Mouse (Mus musculus): ENCODE data around the gene Gm17027. TPM values are rescaled to one million over a fixed set of nuclear protein-coding genes. Genes with fewer than 3 reads are reported as not detected.
"Not testable (repeated sequence)": the region's sequence is repeated elsewhere in the genome, so short reads cannot be mapped to it uniquely, and the experiment has no call there.

The Gm17027 gene
- not detected for total RNA-seq (2021)
- long read RNA-seq, experiment 1 = 0 reads
- long read RNA-seq, experiment 2 = 0 reads

GRCm38 (mm10) chr14:42162522-42162921 is at the start of gene Gm17027:
Gene Gm17027, minus strand, starts transcription at chr14:42162622.
- DNase-seq; intact Hi-C loops (cut with DNase I): not testable (repeated sequence)

- DNase-seq; intact Hi-C loops (cut with DNase I): not testable (repeated sequence)
Measured at GRCm38 (mm10) chr14:42190691-42191090, 28.3 kb upstream of the Gm17027 start, which contains the start of gene Gm3573. Gene Gm3573, minus strand, starts transcription at chr14:42190791.

- peak; percentile 3 to 13 for DNase-seq
- intact Hi-C loops (cut with DNase I) = not testable (repeated sequence)
Measured at GRCm38 (mm10) chr14:42183936-42184335, 21.5 kb upstream of the Gm17027 start.

GRCm38 (mm10) chr14:42134571-42134970 is 27.9 kb downstream of the Gm17027 start:
- peak in 1 of 2 experiments; percentile 10 for DNase-seq
- intact Hi-C loops (cut with DNase I) = not testable (repeated sequence)

- DNase-seq = peak in 1 of 2 experiments; percentile 9
- intact Hi-C loops (cut with DNase I) = not testable (repeated sequence)
Measured at GRCm38 (mm10) chr14:42133806-42134205, 28.6 kb downstream of the Gm17027 start.

GRCm38 (mm10) chr14:42117269-42117668 is 45.2 kb downstream of the Gm17027 start, which contains the start of gene Gm7951:
Gene Gm7951, minus strand, starts transcription at chr14:42117369.
- DNase-seq; intact Hi-C loops (cut with DNase I): not testable (repeated sequence)

Other genes starting within 250 kb of the Gm17027 start
- gene 1700049E17Rik1, start 237.7 kb downstream of the Gm17027 start, total RNA-seq (2021) = not detected
- gene 1700024B05Rik, start 218.6 kb downstream of the Gm17027 start, total RNA-seq (2021) = not detected
- gene Gm6401, start 194.7 kb downstream of the Gm17027 start, total RNA-seq (2021) = not detected
- not detected for gene Gm3543, start 179.3 kb downstream of the Gm17027 start, total RNA-seq (2021)
- gene Gm7951, start 45.3 kb downstream of the Gm17027 start, total RNA-seq (2021) = not detected
- gene Gm3573, start 28.2 kb upstream of the Gm17027 start, total RNA-seq (2021) = not detected
- gene Gm17026, start 97.4 kb upstream of the Gm17027 start, total RNA-seq (2021) = not detected
- not detected for gene Gm9611, start 134.7 kb upstream of the Gm17027 start, total RNA-seq (2021)
- gene Gm7995, start 147.6 kb upstream of the Gm17027 start, total RNA-seq (2021) = not detected